Mouse (Mus musculus) lung, embryonic 15.5 days (tissue): ENCODE data around the gene Phactr3. TPM values are rescaled to one million over a fixed set of nuclear protein-coding genes. Genes with fewer than 3 reads are reported as not detected.

ENCODE experiments used
- ATAC-seq: fragments of 200-750 bp; cut with Nextera tagmentation; 2 replicates; pipeline ENCODE4 v1.8.0; 2017; ENCODE audit warnings: moderate number of reproducible peaks, borderline replicate concordance; ENCODE audit not compliant: low FRiP score, low TSS enrichment; ENCODE audit errors: extremely low read depth
- H3K27ac ChIP-seq: fragments of 300-500 bp; sonication (generic); 2 replicates; pipeline ENCODE4 v1.5.1; 2015; ENCODE audit warnings: moderate library complexity, mild to moderate bottlenecking, inconsistent platforms
- H3K27me3 ChIP-seq: fragments of 300-500 bp; sonication (generic); 2 replicates; pipeline ENCODE4 v1.6.1; 2015; ENCODE audit warnings: inconsistent platforms
- H3K36me3 ChIP-seq: fragments of 300-500 bp; sonication (generic); 2 replicates; pipeline ENCODE4 v1.6.1; 2015; ENCODE audit warnings: inconsistent platforms
- H3K4me1 ChIP-seq: fragments of 300-500 bp; sonication (generic); 2 replicates; pipeline ENCODE4 v1.6.1; 2015; ENCODE audit warnings: inconsistent platforms
- H3K4me2 ChIP-seq: fragments of 300-500 bp; sonication (generic); 2 replicates; pipeline ENCODE4 v1.6.1; 2015; ENCODE audit warnings: inconsistent platforms, mild to moderate bottlenecking, moderate library complexity
- H3K4me3 ChIP-seq: fragments of 300-500 bp; sonication (generic); 2 replicates; pipeline ENCODE4 v1.5.1; 2015; ENCODE audit warnings: mild to moderate bottlenecking, inconsistent platforms
- H3K9ac ChIP-seq: fragments of 300-500 bp; sonication (generic); 2 replicates; pipeline ENCODE4 v1.6.1; 2015; ENCODE audit warnings: inconsistent platforms
- H3K9me3 ChIP-seq: fragments of 300-500 bp; sonication (generic); 2 replicates; pipeline ENCODE4 v1.6.1; 2016; ENCODE audit warnings: inconsistent platforms
- WGBS: fragments of 180-500 bp; shearing (Covaris S2); methylation state at CpG from one replicate; pipeline ENCODE4 v1.1.7; 2015; 5-methylcytosine and 5-hydroxymethylcytosine counted together
- polyA plus RNA-seq: library from polyadenylated mRNA; unstranded; fragments of >200 nt; fragmentation: Nextera tagmentation; extraction: Ambion mirVana; gene quantifications from 2 replicates; pipeline ENCODE4 v1.2.1, GENCODE M21; 2015

Gene Phactr3
- polyA plus RNA-seq, 1 experiment from 2014 or later, result 0.93 TPM

DNA sequence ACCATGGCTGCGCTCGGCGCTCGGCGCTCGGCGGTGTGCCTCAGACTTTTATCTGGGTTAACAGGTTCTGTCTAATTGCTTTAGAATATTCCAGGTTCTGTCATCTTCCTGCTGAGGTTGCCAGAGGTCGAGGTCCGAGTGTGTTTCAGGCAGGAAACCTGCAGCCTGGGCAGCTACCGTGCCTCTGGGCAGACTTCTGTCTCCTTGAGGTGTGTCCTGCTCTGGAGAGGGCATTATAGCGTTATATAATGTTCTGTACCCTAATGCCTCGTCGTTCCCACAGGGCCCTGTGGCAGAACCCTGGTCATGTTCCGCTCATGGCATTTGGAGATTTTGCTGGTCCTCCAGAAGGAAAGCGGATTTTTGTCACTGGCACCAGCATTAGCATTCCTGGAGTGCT is 4.7 kb downstream of the Phactr3 start:
- no peak overlapping the region for H3K27ac ChIP-seq
- H3K9ac ChIP-seq, result no peak overlapping the region
- no peaks in the 10 kb centered on the region for H3K9me3 ChIP-seq
- WGBS, result 73% methylated on average over 15 of the region's 15 CpGs
- H3K4me3 ChIP-seq, result no peak overlapping the region
- H3K4me1 ChIP-seq, result peaks cover 6% of the 10 kb centered on the region
- ATAC-seq, result no peak
- no peaks in the 10 kb centered on the region for H3K36me3 ChIP-seq
- H3K27me3 ChIP-seq, result peaks cover 18% of the 10 kb centered on the region
- no peak overlapping the region for H3K4me2 ChIP-seq

DNA sequence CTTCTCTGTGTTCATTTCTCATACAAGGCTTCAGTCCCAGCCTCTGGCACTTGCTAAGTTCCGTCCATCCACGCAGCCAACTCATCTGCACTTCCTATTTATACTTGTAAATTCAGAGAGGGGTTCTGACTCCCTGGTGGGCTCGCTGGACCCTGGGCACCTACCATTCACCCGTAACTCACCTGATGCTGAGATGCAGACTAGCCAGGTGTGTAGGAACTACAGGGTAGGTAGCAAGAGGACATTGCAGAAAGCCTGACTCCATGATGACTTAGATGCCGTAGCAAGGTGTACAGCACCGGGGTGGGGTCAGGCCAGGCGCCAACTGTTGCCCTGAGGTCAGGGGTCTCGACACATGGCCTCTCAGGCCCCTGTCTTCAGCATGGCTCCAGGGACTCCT is 6.7 kb downstream of the Phactr3 start:
- 79% methylated on average over 8 of the region's 8 CpGs for WGBS
- ATAC-seq, result no peak
- no peaks in the 10 kb centered on the region for H3K4me1 ChIP-seq

DNA sequence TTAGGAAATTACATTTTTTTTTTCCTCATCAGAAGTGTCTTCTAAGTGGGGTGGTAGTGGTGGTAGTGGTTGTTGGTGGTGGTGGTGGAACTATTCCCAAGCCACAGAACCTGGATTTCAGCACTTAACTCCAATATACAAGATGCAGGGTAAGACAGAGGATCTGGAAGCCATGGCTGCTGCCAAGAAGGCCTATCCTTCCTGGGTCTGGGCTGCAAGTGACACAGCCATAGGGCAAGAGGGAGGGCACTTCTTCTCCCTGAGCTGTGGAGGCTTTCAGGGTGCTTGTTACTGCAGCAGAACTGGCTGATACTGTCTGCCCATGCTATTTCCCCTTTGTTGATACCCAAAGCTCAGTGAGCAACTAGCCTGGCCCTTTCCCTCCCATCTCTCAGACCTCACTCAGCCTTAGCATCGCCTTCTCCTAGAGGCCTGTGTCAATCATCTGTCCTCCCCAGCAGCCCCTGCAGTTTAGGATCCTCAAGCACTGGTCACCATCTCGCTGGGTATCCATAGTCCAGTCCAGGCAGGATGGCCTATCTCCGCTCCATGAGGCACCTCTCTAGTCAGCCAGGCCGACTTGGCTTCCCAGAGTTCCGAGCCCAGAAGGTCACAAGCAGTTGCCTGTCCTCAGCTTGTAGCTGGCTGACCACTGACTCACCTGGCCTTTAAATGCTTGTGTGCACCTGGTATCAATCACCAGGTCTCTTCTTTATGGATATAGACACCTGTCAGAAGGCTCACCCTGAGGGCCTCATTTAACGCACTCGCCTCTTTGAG is 7.5 kb downstream of the Phactr3 start:
- no peak overlapping the region for H3K4me3 ChIP-seq
- WGBS, result 88% methylated on average over 7 of the region's 7 CpGs
- H3K9me3 ChIP-seq, result no peaks in the 10 kb centered on the region
- H3K4me2 ChIP-seq, result no peak overlapping the region
- no peak overlapping the region for H3K9ac ChIP-seq
- H3K4me1 ChIP-seq, result no peaks in the 10 kb centered on the region
- ATAC-seq, result no peak
- no peaks in the 10 kb centered on the region for H3K36me3 ChIP-seq
- no peak overlapping the region for H3K27ac ChIP-seq
- H3K27me3 ChIP-seq, result no peaks in the 10 kb centered on the region

More for the DNA sequence above, 6.7 kb downstream of the Phactr3 start:
- H3K27me3 ChIP-seq, result no peaks in the 10 kb centered on the region
- H3K9me3 ChIP-seq, result no peaks in the 10 kb centered on the region
- no peak overlapping the region for H3K27ac ChIP-seq
- no peak overlapping the region for H3K9ac ChIP-seq
- no peaks in the 10 kb centered on the region for H3K36me3 ChIP-seq
- no peak overlapping the region for H3K4me3 ChIP-seq
- no peak overlapping the region for H3K4me2 ChIP-seq

DNA sequence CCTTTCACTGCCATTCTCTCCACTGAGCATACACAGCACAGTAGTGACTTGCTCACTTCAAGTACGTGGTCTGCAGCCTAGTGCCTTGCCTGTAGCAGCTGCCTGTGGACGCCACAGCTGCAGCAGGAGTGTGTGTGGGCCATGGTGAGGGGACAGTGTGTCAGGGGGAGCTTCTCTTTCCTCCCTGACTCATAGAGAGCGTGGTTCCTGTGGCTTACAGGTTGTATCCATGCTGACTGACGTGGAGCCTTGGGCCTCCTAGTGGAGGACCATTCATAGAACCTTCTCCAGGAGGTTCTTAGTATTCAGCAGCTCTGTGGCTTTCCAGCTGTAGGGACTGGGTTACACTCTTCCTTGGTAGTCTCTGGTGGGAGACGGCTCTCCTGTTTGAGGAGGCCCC is 9.8 kb downstream of the Phactr3 start:
- Histone ChIP-seq H3K4me1 (no peaks in the 10 kb centered on the region), H3K27me3 (no peaks in the 10 kb centered on the region), H3K9ac (no peak overlapping the region), H3K9me3 (no peaks in the 10 kb centered on the region), H3K4me2 (no peak overlapping the region), H3K36me3 (no peaks in the 10 kb centered on the region), H3K4me3 (no peak overlapping the region), H3K27ac (peak overlapping the region; percentile 34; the same call in 1 of the 2 replicates)
- 59% methylated on average over 5 of the region's 5 CpGs for WGBS
- ATAC-seq, result no peak

DNA sequence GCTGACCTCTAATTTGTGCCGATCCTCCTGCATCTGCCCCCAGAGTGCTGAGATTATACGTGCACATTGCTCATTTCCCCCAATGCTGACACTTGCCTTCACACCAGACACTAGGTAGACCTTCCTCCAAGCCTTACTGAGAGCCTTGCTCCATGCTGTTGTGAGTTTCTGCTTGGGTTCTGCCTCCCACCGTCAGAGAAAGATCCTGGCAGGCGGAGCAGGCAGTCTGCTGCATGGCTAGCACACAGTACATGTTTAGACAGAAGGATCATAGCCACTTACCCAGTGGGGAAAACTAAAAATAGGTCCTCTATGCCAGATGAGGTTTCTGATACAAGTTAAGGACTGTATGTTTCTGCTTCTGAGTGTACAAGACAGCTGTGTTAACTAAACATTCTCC is 10.4 kb downstream of the Phactr3 start:
- Histone ChIP-seq H3K36me3 (no peaks in the 10 kb centered on the region), H3K4me1 (no peaks in the 10 kb centered on the region), H3K27me3 (no peaks in the 10 kb centered on the region), H3K4me2 (no peak overlapping the region), H3K4me3 (no peak overlapping the region), H3K27ac (no peak overlapping the region), H3K9me3 (no peaks in the 10 kb centered on the region), H3K9ac (no peak overlapping the region)
- 44% methylated on average over 4 of the region's 4 CpGs for WGBS
- ATAC-seq, result peak; percentile 47; the same call in 1 of the 2 replicates

GRCm38 (mm10) chr2:178129676-178130075 is 10.9 kb downstream of the Phactr3 start:
- no peak for ATAC-seq
- Histone ChIP-seq H3K4me1 (no peaks in the 10 kb centered on the region), H3K4me3 (no peak overlapping the region), H3K9ac (no peak overlapping the region), H3K36me3 (no peaks in the 10 kb centered on the region), H3K27ac (no peak overlapping the region), H3K9me3 (no peaks in the 10 kb centered on the region), H3K4me2 (no peak overlapping the region), H3K27me3 (no peaks in the 10 kb centered on the region)
- WGBS, result 79% methylated on average over 2 of the region's 2 CpGs

GRCm38 (mm10) chr2:178130536-178130935 is 11.8 kb downstream of the Phactr3 start:
- no peaks in the 10 kb centered on the region for H3K4me1 ChIP-seq
- H3K9ac ChIP-seq, result no peak overlapping the region
- H3K4me3 ChIP-seq, result no peak overlapping the region
- H3K27ac ChIP-seq, result no peak overlapping the region
- no peak overlapping the region for H3K4me2 ChIP-seq
- no peaks in the 10 kb centered on the region for H3K9me3 ChIP-seq
- H3K36me3 ChIP-seq, result no peaks in the 10 kb centered on the region
- ATAC-seq, result no peak
- 77% methylated on average over 5 of the region's 5 CpGs for WGBS
- H3K27me3 ChIP-seq, result no peaks in the 10 kb centered on the region

DNA sequence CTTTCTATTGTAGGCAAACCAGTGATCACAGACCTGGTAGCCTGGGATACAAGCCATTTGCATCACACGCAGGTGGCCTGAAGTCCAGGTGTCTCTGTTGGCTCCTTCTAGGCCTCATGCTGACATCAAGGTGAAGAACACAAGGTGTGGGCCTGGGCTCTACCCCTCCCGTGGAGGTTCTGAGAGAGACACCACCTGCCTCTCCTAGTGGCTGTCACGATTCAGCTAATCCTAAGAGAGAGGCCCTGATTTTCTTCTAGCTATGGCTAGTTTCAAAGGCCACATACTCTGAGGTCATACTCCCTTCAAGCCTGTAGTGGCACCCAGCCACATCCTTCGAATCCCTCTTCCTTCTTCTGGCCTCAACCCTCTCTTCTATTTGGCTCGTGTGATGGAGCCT is 12.2 kb downstream of the Phactr3 start:
- no peak overlapping the region for H3K4me2 ChIP-seq
- no peak overlapping the region for H3K9ac ChIP-seq
- no peaks in the 10 kb centered on the region for H3K36me3 ChIP-seq
- H3K27me3 ChIP-seq, result no peaks in the 10 kb centered on the region
- no peak overlapping the region for H3K4me3 ChIP-seq
- no peaks in the 10 kb centered on the region for H3K4me1 ChIP-seq
- H3K9me3 ChIP-seq, result no peaks in the 10 kb centered on the region
- no peak overlapping the region for H3K27ac ChIP-seq
- WGBS, result 61% methylated on average over 5 of the region's 5 CpGs
- ATAC-seq, result no peak

DNA sequence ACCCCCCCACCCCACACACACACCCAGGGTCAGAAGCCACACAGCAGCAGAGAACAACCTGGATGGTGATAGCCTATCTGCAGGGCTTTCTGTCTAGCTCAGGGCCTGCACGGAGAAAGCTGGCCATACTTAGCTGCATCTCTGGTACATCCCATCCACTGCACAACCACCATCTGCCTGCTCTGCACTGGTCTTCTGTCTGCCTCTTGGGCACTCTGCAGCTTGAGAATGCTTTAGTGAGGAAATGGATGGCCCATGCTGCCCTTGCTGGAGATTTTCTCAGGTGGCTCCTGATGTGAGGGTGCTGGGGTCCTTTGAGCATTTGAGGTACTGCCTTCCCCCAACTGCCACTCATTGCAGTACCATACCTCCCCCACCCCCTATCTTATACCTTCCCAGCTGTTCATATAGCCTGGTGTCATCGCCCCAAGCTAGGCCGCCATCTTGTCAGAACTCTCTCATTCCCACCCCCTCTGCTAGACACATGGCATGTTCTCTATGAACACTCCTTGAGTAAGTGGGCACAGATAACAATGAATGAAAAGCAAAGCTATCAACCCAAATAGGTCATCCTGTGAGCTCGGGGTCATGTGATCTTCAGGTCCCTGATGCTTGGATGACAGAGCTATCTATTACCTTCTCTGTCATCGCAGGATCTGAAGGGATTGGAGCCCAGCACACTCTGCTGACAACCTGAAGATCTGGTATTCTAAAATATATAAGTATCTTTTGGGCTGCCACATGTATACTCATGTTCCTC is 13.0 kb downstream of the Phactr3 start:
- no peaks in the 10 kb centered on the region for H3K27me3 ChIP-seq
- ATAC-seq, result no peak
- H3K4me2 ChIP-seq, result no peak overlapping the region
- no peak overlapping the region for H3K9ac ChIP-seq
- H3K9me3 ChIP-seq, result no peaks in the 10 kb centered on the region
- H3K27ac ChIP-seq, result no peak overlapping the region
- H3K4me1 ChIP-seq, result no peaks in the 10 kb centered on the region
- WGBS, result 79% methylated on average over 5 of the region's 5 CpGs
- no peaks in the 10 kb centered on the region for H3K36me3 ChIP-seq
- no peak overlapping the region for H3K4me3 ChIP-seq

DNA sequence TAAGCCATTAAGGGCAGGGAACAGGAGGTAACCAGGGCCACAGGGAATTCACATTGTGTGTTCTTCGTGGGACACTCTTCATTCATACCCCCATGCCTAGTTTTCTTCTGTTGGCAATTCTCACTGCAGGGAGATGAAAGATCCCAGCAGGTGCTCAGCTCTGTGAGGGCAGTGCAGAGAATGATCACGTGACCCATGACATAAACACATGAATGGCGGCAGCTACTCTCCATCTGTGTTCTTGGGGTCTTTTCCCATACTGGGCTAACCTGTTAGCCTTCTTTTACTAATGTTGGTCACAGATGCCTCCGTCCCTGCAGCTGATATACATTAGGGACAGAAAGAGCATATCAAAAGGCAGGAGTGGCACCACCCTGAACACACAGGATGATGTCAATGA is 16.9 kb downstream of the Phactr3 start:
- Histone ChIP-seq H3K27ac (no peak overlapping the region), H3K9ac (no peak overlapping the region)

GRCm38 (mm10) chr2:178137518-178137917 is 18.7 kb downstream of the Phactr3 start:
- Histone ChIP-seq H3K27me3 (peaks cover 17% of the 10 kb centered on the region), H3K9me3 (no peaks in the 10 kb centered on the region), H3K9ac (no peak overlapping the region), H3K4me3 (no peak overlapping the region), H3K27ac (no peak overlapping the region), H3K36me3 (no peaks in the 10 kb centered on the region), H3K4me2 (no peak overlapping the region), H3K4me1 (no peaks in the 10 kb centered on the region)
- no peak for ATAC-seq
- WGBS, result 7% methylated on average over 3 of the region's 3 CpGs

More for the DNA sequence above, 16.9 kb downstream of the Phactr3 start:
- Histone ChIP-seq H3K4me2 (no peak overlapping the region), H3K27me3 (no peaks in the 10 kb centered on the region), H3K4me3 (no peak overlapping the region), H3K9me3 (no peaks in the 10 kb centered on the region), H3K36me3 (no peaks in the 10 kb centered on the region), H3K4me1 (no peaks in the 10 kb centered on the region)
- WGBS, result 38% methylated on average over 4 of the region's 4 CpGs
- ATAC-seq, result no peak

DNA sequence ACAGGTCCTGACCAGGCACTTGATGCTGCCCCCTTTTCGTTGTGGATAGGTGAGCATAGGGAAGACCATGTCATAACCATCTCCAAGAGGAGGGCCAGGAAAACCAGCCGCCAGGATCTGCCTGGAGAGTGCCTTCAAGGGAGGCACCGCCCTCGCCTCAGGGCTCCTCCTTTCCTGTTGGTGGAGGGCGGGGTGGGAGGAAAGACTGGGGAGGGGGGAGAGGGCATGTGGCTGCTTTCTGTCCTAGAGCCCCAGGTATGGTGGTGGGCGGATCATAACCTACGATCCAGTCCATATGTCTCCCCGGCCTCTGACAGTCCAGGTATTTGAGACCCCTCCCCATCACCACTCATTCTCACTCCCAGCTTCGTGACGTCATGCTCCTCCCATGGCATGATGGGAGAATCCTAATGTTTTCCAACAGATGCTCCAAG is 22.7 kb downstream of the Phactr3 start:
- ATAC-seq, result no peak
- Histone ChIP-seq H3K4me3 (no peak overlapping the region), H3K27me3 (peaks cover 35% of the 10 kb centered on the region), H3K4me2 (no peak overlapping the region), H3K9me3 (no peaks in the 10 kb centered on the region), H3K9ac (no peak overlapping the region), H3K27ac (no peak overlapping the region), H3K4me1 (no peaks in the 10 kb centered on the region), H3K36me3 (no peaks in the 10 kb centered on the region)
- 7% methylated on average over 10 of the region's 10 CpGs for WGBS
